Mouse (Mus musculus) brain, embryonic 14.5 days (tissue): ENCODE data around the gene Card11. TPM values are rescaled to one million over a fixed set of nuclear protein-coding genes. Genes with fewer than 3 reads are reported as not detected.

Source experiments
- DNase-seq: peaks from one replicate; pipeline ENCODE4 v3.0.0-alpha.2; 2011; ENCODE audit warnings: low read depth
- CTCF ChIP-seq: fragments of 200-500 bp; IDR thresholded peaks from 2 replicates; pipeline ENCODE4 v1.5.1; 2012; ENCODE audit warnings: inconsistent platforms, mild to moderate bottlenecking, moderate library complexity, borderline replicate concordance; ENCODE audit not compliant: insufficient read depth, insufficient read length; ENCODE audit errors: extremely low read depth
- POLR2A ChIP-seq: fragments of 200-500 bp; IDR thresholded peaks from 2 replicates; pipeline ENCODE4 v1.6.1; 2012; ENCODE audit warnings: mild to moderate bottlenecking, inconsistent platforms, borderline replicate concordance; ENCODE audit not compliant: poor library complexity, insufficient read depth, insufficient read length, severe bottlenecking; ENCODE audit errors: extremely low read depth
- polyA plus RNA-seq: library from polyadenylated mRNA; depleted of rRNA; stranded (reverse); fragments of >200 nt; gene quantifications from 2 replicates; pipeline ENCODE4 v1.2.3, GENCODE M21; 2012

Gene Card11
- polyA plus RNA-seq, 1 experiment: 0.16 TPM

DNA sequence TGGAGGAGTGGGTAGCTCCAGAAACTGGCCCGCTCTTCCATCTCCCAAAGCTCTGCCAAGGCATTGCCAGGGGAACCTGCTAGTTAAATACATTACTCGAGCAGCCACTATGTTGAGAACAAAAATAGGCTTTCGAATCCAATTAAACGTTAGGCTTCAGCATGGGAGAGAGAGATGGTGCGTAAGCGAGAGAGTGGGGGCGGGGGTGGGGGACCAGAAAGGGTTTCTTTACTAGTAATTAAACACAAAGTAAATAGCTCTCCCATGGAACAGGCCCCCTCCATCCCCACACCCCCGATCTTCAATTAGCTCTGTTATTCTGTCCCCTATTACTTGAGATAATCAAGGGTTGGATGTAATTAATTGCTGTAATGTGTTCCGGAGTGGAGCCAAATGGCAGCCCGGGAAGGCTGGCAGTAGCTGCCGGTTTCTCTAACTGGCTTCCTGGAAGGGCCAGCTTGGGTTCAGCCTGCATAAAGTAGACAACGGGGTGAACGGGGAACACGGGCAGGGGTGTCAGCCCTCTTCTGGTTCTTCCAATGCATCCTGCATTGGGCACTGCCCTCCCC, 59.4 kb downstream of the Card11 start:
- DNase-seq: peak; percentile 95
- TF ChIP-seq POLR2A: no peak
- no peak for TF ChIP-seq CTCF

DNA sequence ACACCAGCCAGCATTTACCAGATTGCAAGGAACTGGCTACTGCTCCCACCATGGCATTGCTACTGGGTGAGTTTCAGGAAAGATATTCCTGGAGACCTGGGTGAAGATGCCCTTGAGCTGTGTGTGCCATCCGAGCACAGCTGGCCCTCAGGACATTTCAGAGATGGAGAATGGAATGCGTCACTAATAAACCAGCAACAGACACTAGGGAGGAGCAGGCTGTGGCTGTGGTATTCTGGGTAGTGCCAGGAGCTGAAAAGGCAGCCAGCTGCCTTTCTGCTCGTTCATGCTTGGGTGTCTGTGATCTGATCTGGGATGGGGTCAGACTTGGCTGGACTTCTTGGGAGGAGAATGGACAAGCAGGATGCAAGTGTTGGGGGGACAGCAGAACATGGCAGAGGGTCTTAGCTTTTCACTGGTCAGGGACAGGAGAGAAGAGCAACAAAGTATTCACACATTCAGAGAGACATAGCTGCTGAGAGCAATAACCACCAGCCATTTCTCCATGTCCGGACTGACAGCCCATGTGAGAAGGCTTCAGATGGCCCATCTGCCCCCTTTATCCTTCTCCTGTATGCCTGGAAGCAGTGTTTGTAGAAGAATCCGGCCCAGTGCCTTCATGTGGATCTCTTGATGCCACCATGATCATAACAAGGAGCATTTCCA, 60.0 kb downstream of the Card11 start:
- DNase-seq: peak; percentile 42
- TF ChIP-seq CTCF (no peak), POLR2A (no peak)

DNA sequence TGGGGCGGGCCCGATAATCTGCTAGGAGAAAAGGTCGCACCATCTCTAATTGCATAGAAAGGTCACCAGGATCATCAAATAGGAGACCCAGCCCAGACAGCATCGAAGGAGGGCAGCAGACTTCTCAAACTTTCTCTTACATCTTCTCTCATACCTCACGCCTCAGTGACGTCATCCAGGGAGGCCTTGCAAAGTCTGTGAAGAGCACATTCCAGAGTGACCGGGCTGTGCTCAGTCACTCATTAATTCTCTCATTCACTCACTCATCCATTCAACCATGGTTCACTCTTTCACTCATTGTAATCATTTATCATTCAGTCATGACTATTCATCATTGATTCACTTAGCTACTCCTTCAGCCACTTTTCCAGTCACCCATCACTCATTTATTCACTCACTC, 63.6 kb downstream of the Card11 start:
- no peak for DNase-seq
- TF ChIP-seq CTCF: no peak

DNA sequence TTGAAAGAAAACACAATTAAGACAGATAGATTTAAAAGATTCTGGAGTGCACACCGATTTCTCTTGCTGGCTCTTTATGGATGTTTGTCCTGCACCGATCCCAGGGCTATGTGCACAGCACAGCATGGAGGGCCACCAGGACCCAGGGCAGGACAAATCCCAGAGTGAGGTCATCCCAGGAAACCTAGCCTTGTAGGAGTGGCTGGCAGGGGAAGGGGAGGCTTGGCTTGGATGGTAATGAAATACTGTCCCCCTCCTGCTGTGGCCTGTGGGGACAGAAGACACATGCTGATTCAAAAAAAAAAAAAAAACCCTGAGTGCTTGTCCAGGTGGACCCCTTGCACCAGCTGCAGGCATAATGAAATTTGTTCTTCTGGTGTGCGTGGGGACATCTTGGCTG, 64.5 kb downstream of the Card11 start:
- TF ChIP-seq CTCF (no peak), POLR2A (no peak)
- no peak for DNase-seq

DNA sequence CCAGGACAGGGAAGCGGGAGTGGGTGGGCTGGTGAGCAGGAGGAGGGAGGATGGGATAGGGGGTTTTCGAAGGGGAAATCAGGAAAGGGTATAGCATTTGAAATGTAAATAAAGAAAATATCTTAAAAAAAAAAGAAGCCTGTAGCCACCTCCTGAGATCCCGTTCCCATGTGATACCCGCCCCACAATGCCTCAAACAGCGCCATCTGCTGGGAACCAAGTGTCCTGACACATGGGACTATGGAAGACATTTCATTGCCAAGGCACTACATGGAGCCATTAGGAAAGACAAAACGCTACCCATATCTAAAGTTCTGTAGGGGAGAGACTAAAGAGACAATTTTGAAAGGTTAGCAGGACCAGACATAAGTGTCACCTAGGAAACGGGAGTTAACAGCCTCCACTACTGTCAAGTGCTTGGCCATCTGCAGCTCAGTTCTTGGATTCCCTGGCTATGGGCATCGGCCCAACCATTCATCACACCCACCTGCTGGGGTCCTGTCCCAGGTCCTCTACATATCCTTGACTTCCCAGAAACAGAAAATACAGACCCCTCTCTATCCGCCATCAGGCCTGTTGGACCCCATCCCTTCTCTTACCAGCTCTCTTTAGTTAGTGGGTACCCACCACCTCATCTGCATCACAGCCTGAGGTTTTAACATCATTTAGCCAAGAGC, 65.6 kb downstream of the Card11 start:
- no peak for TF ChIP-seq POLR2A
- TF ChIP-seq CTCF: peak; percentile 23; the same call in 1 of the 2 replicates
- no peak for DNase-seq

DNA sequence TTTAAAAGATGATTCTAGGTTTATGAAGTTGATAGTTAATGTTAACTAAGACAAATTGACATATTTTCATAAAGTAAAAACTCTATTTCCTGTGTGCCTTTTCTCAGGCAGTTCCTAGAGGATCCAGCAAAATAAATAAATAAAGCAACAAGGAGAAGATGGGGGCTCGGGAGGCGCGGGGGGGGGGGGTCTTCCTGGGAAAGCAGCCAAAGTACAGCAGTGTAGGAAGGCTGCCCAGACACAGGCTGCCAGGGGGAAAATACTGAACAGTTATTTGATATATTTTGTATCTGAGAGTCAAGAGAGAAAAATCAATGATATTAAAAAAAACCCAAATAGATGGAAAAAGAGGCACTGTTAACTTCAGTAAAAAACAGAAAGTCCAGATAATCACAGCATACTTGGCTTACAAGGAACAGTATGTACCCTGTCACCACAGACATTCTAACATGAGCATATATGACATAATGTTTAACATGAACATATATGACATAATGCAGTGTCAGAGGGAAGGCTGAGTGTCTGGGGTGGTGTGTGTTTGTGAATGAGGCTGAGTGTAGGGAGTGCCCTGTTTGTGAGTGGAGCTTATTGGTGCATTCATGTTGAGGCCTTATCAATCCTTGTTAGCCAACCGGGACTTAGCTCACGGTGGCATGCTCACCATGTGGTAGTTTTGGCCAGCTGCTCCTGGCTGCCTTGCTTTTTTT, 68.7 kb downstream of the Card11 start:
- DNase-seq: peak; percentile 58
- TF ChIP-seq POLR2A (no peak), CTCF (no peak)

DNA sequence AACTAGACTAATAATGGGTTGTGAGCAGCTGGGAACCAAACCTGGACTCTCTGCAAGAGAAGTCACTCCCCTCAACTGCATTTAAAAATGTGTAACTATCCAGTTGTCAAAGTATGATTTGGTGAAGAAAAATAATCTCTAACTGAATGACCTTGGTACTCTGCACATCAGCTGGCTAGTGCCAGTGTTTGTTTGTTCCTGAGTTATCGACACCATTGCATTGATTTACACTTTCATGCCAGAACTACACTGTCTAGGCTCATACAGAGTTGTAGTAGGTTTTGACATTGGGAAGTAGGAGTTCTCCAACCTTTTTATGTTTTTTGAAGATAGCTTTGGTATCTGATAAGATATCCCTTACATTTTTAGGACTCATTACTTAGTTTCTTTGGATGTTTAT, 81.9 kb downstream of the Card11 start:
- no peak for TF ChIP-seq CTCF
- no peak for TF ChIP-seq POLR2A
- DNase-seq: no peak

DNA sequence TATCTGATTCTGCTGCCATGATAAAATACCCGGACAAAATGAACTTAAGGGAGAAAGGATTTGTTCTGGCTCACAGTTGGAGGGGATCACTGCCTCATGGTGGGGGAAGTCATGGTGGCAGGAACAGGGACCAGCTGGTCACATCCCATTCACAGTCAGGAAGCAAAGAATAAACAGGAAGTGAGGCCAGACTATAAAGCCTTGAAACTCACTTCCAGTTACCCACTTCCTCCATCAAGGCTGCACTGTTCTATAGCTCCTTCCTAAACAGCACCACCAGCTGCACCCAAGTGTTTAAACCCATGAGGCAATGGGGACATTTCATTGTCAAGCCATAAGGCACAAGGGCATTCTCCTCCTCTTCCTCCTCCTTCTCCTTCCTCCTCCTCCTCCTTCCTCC, 82.6 kb downstream of the Card11 start:
- no peak for DNase-seq
- TF ChIP-seq POLR2A: no peak
- no peak for TF ChIP-seq CTCF

DNA sequence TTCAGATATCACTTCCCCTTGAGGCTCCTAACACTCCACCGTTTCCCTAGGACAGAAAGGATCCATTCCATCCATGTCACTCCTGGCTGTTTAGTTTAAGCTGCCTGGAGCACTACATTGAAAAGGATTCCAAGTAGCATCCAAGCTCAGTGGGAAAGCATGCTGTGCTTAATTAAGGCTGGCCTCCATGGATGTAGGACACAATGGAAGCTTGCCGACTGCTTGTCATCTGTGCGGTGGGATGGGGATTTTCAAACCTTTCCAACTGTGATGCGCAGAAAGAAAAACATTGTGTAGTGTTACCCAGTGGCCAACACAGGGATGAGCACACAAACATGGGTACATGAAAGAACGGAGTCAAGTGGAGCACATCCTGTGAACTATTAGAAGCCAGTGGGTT, 89.5 kb downstream of the Card11 start:
- TF ChIP-seq CTCF (no peak), POLR2A (no peak)
- peak; percentile 49 for DNase-seq

DNA sequence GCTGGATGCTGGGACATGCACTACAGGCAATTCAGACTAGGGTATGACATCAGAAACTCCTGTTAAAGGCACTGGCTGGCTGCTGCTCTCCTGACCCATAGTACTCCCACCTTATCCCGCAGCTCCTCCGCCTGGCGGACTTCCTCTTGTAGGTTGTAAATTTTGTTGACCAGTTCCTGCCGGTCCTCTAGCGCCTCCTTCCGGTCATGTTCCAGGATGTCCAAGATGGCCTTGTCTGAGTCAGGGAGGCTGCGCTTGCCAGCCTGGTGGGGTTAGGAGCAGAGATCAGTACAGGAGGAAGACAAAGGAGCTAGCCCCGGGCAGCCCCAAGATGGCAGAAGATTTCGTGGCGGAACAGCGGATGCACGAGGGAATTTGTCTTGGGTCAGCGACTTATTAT, 99.5 kb downstream of the Card11 start:
- no peak for DNase-seq
- TF ChIP-seq CTCF: no peak
- TF ChIP-seq POLR2A: no peak

DNA sequence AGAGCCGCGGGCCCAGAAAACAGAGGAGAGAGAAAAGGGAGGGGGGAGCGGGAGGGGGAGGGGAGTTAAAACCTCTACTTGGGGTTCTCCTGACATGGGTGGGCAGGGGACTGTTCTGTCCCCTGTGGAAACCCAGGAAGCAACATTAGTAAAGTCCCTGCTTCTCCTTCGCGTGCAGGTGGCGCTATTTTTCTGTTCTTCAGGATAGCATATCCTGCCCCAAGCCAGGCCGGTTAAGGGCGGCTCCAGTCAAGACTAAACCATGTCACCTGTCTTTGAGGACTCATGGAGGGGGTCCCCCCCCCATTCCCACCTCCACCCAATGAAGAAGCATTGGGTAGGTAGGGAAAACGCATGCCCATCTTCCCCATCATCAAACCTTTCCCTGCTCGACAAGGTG, 109.3 kb downstream of the Card11 start:
- TF ChIP-seq CTCF: peak; percentile 38; the same call in 1 of the 2 replicates
- no peak for TF ChIP-seq POLR2A
- DNase-seq: peak; percentile 35
